In the genomic region with DNA sequence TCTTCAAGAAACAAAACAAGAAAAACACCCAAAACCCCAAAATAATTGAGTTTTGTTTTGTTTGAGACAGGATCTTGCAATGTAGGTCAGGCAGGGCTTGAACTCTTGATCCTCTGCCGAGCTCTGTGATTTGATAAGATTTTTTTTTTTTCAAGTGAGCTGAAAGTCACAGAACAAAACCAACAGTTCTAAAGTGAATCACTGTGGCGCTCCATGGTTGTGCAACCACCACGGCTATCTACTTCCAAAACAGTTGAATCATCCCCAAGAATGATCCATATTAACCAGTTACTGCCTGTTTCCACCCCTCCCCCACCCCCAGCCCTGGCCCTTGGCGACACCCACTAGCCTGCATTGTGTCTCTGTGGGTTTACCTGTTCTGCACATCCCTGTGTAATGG, we compare ENCODE assay signal across 7 mouse cellular contexts. TPM values are rescaled to one million over a fixed set of nuclear protein-coding genes. Genes with fewer than 3 reads are reported as not detected.
DNase-seq lines count a peak whose midpoint lies in the region; ATAC-seq lines count a peak whose summit lies in the region.

No protein-coding gene starts in this region.

- H3K9ac ChIP-seq in stomach, embryonic 16.5 days (ENCODE audit: low read length), result no peak overlapping the region; the same call in 1 of the 2 replicates

- WGBS in forebrain, embryonic 10.5 days, result 86% methylated on average over 4 of the region's 4 CpGs
- WGBS in limb, embryonic 10.5 days, result 90% methylated on average over 4 of the region's 4 CpGs
- 62% methylated on average over 4 of the region's 4 CpGs for WGBS in stomach, embryonic 16.5 days

- intact Hi-C loops in gastrocnemius, postnatal 14 days (cut with DNase I; ENCODE audit: low total_unique reads), result no loop called here

- no peak for ATAC-seq in megakaryocyte, adult 5-6 weeks (ENCODE audit: poor library complexity, severe bottlenecking)
- ATAC-seq in stomach, embryonic 16.5 days (ENCODE audit: insufficient read depth, low FRiP score), result no peak

- no peak overlapping the region for H3K27ac ChIP-seq in forebrain, embryonic 10.5 days
- H3K27ac ChIP-seq in limb, embryonic 10.5 days, result no peak overlapping the region
- 0 out of 2 replicates have a peak overlapping the region, but pooled peaks have one; percentile 1 for H3K27ac ChIP-seq in stomach, embryonic 16.5 days (ENCODE audit: low read length)

- H3K27me3 ChIP-seq in megakaryocyte, embryonic 14.5 days (replicated peaks), result no peaks in the 10 kb centered on the region
- H3K27me3 ChIP-seq in forebrain, embryonic 10.5 days (ENCODE audit: poor library complexity, severe bottlenecking), result no peaks in the 10 kb centered on the region
- no peaks in the 10 kb centered on the region for H3K27me3 ChIP-seq in limb, embryonic 10.5 days (ENCODE audit: low read depth, poor library complexity, severe bottlenecking)
- no peaks in the 10 kb centered on the region for H3K27me3 ChIP-seq in stomach, embryonic 16.5 days (ENCODE audit: control insufficient read depth, insufficient read depth, low read length)

- H3K4me2 ChIP-seq in stomach, embryonic 16.5 days (ENCODE audit: low read depth, low read length), result peak overlapping the region; percentile 77

- peaks cover 36% of the 10 kb centered on the region for H3K36me3 ChIP-seq in megakaryocyte, embryonic 14.5 days (replicated peaks; ENCODE audit: low read length)
- peaks cover 37% of the 10 kb centered on the region for H3K36me3 ChIP-seq in forebrain, embryonic 10.5 days (replicated peaks)
- H3K36me3 ChIP-seq in limb, embryonic 10.5 days, result peaks cover 47% of the 10 kb centered on the region
- H3K36me3 ChIP-seq in stomach, embryonic 16.5 days (ENCODE audit: control insufficient read depth, insufficient read depth, low read length), result no peaks in the 10 kb centered on the region

- peaks cover 70% of the 10 kb centered on the region for H3K4me1 ChIP-seq in megakaryocyte, embryonic 14.5 days
- peaks cover 20% of the 10 kb centered on the region for H3K4me1 ChIP-seq in forebrain, embryonic 10.5 days
- peaks cover 21% of the 10 kb centered on the region for H3K4me1 ChIP-seq in limb, embryonic 10.5 days
- H3K4me1 ChIP-seq in stomach, embryonic 16.5 days (ENCODE audit: control insufficient read depth, insufficient read depth, low read length), result peaks cover 11% of the 10 kb centered on the region

- H3K4me3 ChIP-seq in megakaryocyte, embryonic 14.5 days (replicated peaks), result peak overlapping the region; percentile 92
- peak overlapping the region; percentile 72 for H3K4me3 ChIP-seq in forebrain, embryonic 10.5 days
- peak overlapping the region; percentile 94; the same call in 1 of the 2 replicates for H3K4me3 ChIP-seq in limb, embryonic 10.5 days
- H3K4me3 ChIP-seq in stomach, embryonic 16.5 days (replicated peaks; ENCODE audit: low read length), result peak overlapping the region; percentile 94

- no peak for DNase-seq in forebrain, embryonic 10.5 days (ENCODE audit: extremely low spot score, low spot score)
- no peak for DNase-seq in limb, embryonic 10.5 days (ENCODE audit: low spot score)
- no peak for DNase-seq in frontal cortex, postnatal 36 days (ENCODE audit: low spot score in 2 of 2)
- no peak for DNase-seq in gastrocnemius, postnatal 14 days

- H3K9me3 ChIP-seq in megakaryocyte, embryonic 14.5 days, result no peaks in the 10 kb centered on the region
- H3K9me3 ChIP-seq in forebrain, embryonic 10.5 days, result no peaks in the 10 kb centered on the region
- no peaks in the 10 kb centered on the region for H3K9me3 ChIP-seq in limb, embryonic 10.5 days (replicated peaks)
- H3K9me3 ChIP-seq in stomach, embryonic 16.5 days (replicated peaks; ENCODE audit: control insufficient read depth, low read length), result no peaks in the 10 kb centered on the region

RNA-seq across cellular contexts. Expression of a gene that starts 1.5 kb away (rescaled TPM):
- polyA plus RNA-seq in megakaryocyte, embryonic 14.5 days (2012; ENCODE audit: insufficient read depth, low replicate concordance), result 43.5 and 51.0 TPM in 2 replicates
- total RNA-seq in megakaryocyte, adult 5-6 weeks (2015), result 23.4 and 23.8 TPM in 2 replicates
- 36.9 and 39.8 TPM in 2 replicates for total RNA-seq in megakaryocyte, adult 5-6 weeks (2017)
- 38.4 and 43.4 TPM in 2 replicates for polyA plus RNA-seq in forebrain, embryonic 10.5 days (2016; fragmentation: Nextera tagmentation; extraction: Ambion mirVana)
- polyA plus RNA-seq in limb, embryonic 10.5 days (2016; fragmentation: Nextera tagmentation; extraction: Ambion mirVana), result 49.8 and 52.3 TPM in 2 replicates
- 37.1 and 38.0 TPM in 2 replicates for polyA plus RNA-seq in stomach, embryonic 16.5 days (2015; fragmentation: Nextera tagmentation; extraction: Ambion mirVana)
- 10 to 100 TPM; 30.4 to 38.5 TPM for total RNA-seq in gastrocnemius, postnatal 14 days (2021)

RNA-seq across cellular contexts. Expression of a gene that starts 27.2 kb away (rescaled TPM):
- 0.38 TPM in 1 of 2 replicates, not detected in the other for polyA plus RNA-seq in megakaryocyte, embryonic 14.5 days (2012; ENCODE audit: insufficient read depth, low replicate concordance)
- 5.2 and 6.6 TPM in 2 replicates for total RNA-seq in megakaryocyte, adult 5-6 weeks (2015)
- total RNA-seq in megakaryocyte, adult 5-6 weeks (2017), result 7.7 and 9.6 TPM in 2 replicates
- 16.6 and 17.9 TPM in 2 replicates for polyA plus RNA-seq in forebrain, embryonic 10.5 days (2016; fragmentation: Nextera tagmentation; extraction: Ambion mirVana)
- polyA plus RNA-seq in limb, embryonic 10.5 days (2016; fragmentation: Nextera tagmentation; extraction: Ambion mirVana), result 19.0 and 21.7 TPM in 2 replicates
- polyA plus RNA-seq in stomach, embryonic 16.5 days (2015; fragmentation: Nextera tagmentation; extraction: Ambion mirVana), result 16.6 and 19.3 TPM in 2 replicates
- 1 to 10 TPM; 2.8 to 3.4 TPM for total RNA-seq in gastrocnemius, postnatal 14 days (2021)

RNA-seq across cellular contexts. Expression of a gene that starts 27.4 kb away (rescaled TPM):
- polyA plus RNA-seq in megakaryocyte, embryonic 14.5 days (2012; ENCODE audit: insufficient read depth, low replicate concordance), result 5.8 and 22.9 TPM in 2 replicates
- 13.5 and 15.7 TPM in 2 replicates for total RNA-seq in megakaryocyte, adult 5-6 weeks (2015)
- total RNA-seq in megakaryocyte, adult 5-6 weeks (2017), result 13.2 and 21.6 TPM in 2 replicates
- polyA plus RNA-seq in forebrain, embryonic 10.5 days (2016; fragmentation: Nextera tagmentation; extraction: Ambion mirVana), result 196 and 201 TPM in 2 replicates
- 164 and 173 TPM in 2 replicates for polyA plus RNA-seq in limb, embryonic 10.5 days (2016; fragmentation: Nextera tagmentation; extraction: Ambion mirVana)
- polyA plus RNA-seq in stomach, embryonic 16.5 days (2015; fragmentation: Nextera tagmentation; extraction: Ambion mirVana), result 98.1 and 105 TPM in 2 replicates
- 10 to 100 TPM; 47.1 to 56.5 TPM for total RNA-seq in gastrocnemius, postnatal 14 days (2021)

Comparison
In these comparisons a context has a peak if more than half of its experiments do, and no peak if none do; other contexts are left out.
1. RNA of a gene that starts 27.2 kb away (polyA plus RNA-seq): 19.0 to 21.7 TPM in limb, embryonic 10.5 days, 16.6 to 19.3 TPM in stomach, embryonic 16.5 days and 16.6 to 17.9 TPM in forebrain, embryonic 10.5 days; 0.38 TPM in megakaryocyte, embryonic 14.5 days; every median in the first group is over 10 times any median in the second.
2. Peak in every context shown above with its lines, with median percentiles within 50 percentile points of each other: H3K4me3 ChIP-seq.